Mouse (Mus musculus) midbrain, embryonic 13.5 days (tissue): ENCODE results near the gene Fam117a. TPM values are rescaled to one million over a fixed set of nuclear protein-coding genes. Genes with fewer than 3 reads are reported as not detected.
A peak's percentile ranks its signal among the peaks of the same experiment; 100 is the strongest.

ENCODE experiments used
- ATAC-seq: fragments of 200-750 bp; cut with Nextera tagmentation; 2 replicates; pipeline ENCODE4 v1.8.0; 2017; ENCODE audit warnings: mild to moderate bottlenecking, moderate TSS enrichment, moderate library complexity
- H3K27ac ChIP-seq: fragments of 300-500 bp; sonication (generic); 2 replicates; pipeline ENCODE4 v1.5.1; 2015; ENCODE audit warnings: inconsistent platforms, mild to moderate bottlenecking, moderate library complexity
- H3K27me3 ChIP-seq: fragments of 300-500 bp; sonication (generic); 2 replicates; pipeline ENCODE4 v1.6.1; 2015; ENCODE audit warnings: mild to moderate bottlenecking, inconsistent platforms
- H3K36me3 ChIP-seq: fragments of 300-500 bp; sonication (generic); 2 replicates; pipeline ENCODE4 v1.6.1; 2015; ENCODE audit warnings: mild to moderate bottlenecking, inconsistent platforms
- H3K4me1 ChIP-seq: fragments of 300-500 bp; sonication (generic); replicated peaks from 2 replicates; pipeline ENCODE4 v1.6.1; 2015; ENCODE audit warnings: inconsistent platforms
- H3K4me2 ChIP-seq: fragments of 300-500 bp; sonication (generic); replicated peaks from 2 replicates; pipeline ENCODE4 v1.6.1; 2015; ENCODE audit warnings: moderate library complexity, mild to moderate bottlenecking, inconsistent platforms
- H3K4me3 ChIP-seq: fragments of 300-500 bp; sonication (generic); replicated peaks from 2 replicates; pipeline ENCODE4 v1.5.1; 2015; ENCODE audit warnings: mild to moderate bottlenecking, inconsistent platforms
- H3K9ac ChIP-seq: fragments of 300-500 bp; sonication (generic); replicated peaks from 2 replicates; pipeline ENCODE4 v1.6.1; 2015; ENCODE audit warnings: mild to moderate bottlenecking, inconsistent platforms
- H3K9me3 ChIP-seq: fragments of 300-500 bp; sonication (generic); 2 replicates; pipeline ENCODE4 v1.6.1; 2016; ENCODE audit warnings: mild to moderate bottlenecking, inconsistent platforms
- WGBS: fragments of 180-500 bp; shearing (Covaris S2); methylation state at CpG from one replicate; pipeline ENCODE4 v1.1.7; 2015; 5-methylcytosine and 5-hydroxymethylcytosine counted together
- polyA plus RNA-seq: library from polyadenylated mRNA; unstranded; fragments of >200 nt; fragmentation: Nextera tagmentation; extraction: Ambion mirVana; gene quantifications from 2 replicates; pipeline ENCODE4 v1.2.1, GENCODE M21; 2015

Gene Fam117a
- polyA plus RNA-seq, 1 experiment from 2014 or later = 2.8 TPM

- H3K9ac ChIP-seq = peak within 1 kb of the TSS; percentile 76
- peak within 1 kb of the TSS; percentile 64 for H3K4me3 ChIP-seq
- H3K27me3 ChIP-seq = peaks cover 3% of the 10 kb centered on the region; the same call in 1 of the 2 replicates
- no peaks in the 10 kb centered on the region for H3K36me3 ChIP-seq
- H3K4me1 ChIP-seq = peaks cover 34% of the 10 kb centered on the region
- ATAC-seq = peak; percentile 94
- WGBS = 3% methylated on average over 55 of the region's 58 CpGs
- H3K4me2 ChIP-seq = peak within 1 kb of the TSS; percentile 71
- no peaks in the 10 kb centered on the region for H3K9me3 ChIP-seq
- H3K27ac ChIP-seq = peak within 1 kb of the TSS; percentile 95
These were observed 77.1 kb downstream of the Fam117a start, which contains the start of gene Spop for GRCm38 (mm10) chr11:95413641-95414535. Gene Spop, plus strand, starts transcription at chr11:95414080.

DNA sequence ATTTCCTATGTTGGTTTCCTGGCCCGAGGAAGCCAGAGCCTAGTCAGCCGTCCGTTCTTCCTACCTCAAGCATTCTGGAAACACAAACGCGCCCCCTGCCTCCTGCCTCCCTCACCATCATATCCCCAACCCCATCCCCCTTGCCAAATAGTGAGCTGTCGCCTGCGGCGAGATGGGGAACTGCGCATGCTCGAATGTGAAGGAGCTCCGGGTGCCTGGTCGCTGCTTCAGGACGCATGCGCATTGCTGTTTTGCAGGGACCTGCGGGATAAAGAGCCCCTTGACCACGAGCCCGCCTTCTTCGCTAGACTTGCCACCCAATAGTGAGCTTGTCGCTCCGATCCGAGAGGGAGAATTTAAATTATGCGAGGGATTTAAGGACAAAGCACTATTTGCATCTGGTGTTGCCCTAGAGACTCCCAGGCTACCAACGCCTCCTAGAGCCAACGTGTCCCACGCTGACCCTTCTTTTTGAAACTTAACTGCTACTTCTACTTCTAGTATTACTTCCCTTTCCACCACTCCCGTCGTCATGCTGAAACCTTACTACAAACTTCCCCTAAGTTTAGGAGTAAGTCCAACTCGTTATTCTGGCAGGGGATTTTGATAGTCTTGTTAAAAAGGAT lies 77.8 kb downstream of the Fam117a start:
- H3K36me3 ChIP-seq = peaks cover 6% of the 10 kb centered on the region; the same call in 1 of the 2 replicates
- H3K27ac ChIP-seq = peak overlapping the region; percentile 95
- ATAC-seq = peak; percentile 89
- peaks cover 3% of the 10 kb centered on the region; the same call in 1 of the 2 replicates for H3K27me3 ChIP-seq
- no peaks in the 10 kb centered on the region for H3K9me3 ChIP-seq
- H3K4me1 ChIP-seq = peaks cover 34% of the 10 kb centered on the region
- peak overlapping the region; percentile 76 for H3K9ac ChIP-seq
- H3K4me3 ChIP-seq = peak overlapping the region; percentile 64
- peak overlapping the region; percentile 71 for H3K4me2 ChIP-seq
- WGBS = under 1% methylated on average over 28 of the region's 28 CpGs

- peaks cover 3% of the 10 kb centered on the region; the same call in 1 of the 2 replicates for H3K27me3 ChIP-seq
- H3K9me3 ChIP-seq = no peaks in the 10 kb centered on the region
- H3K4me1 ChIP-seq = peaks cover 34% of the 10 kb centered on the region
- peak overlapping the region; percentile 71 for H3K4me2 ChIP-seq
- H3K9ac ChIP-seq = peak overlapping the region; percentile 28
- no peak overlapping the region for H3K27ac ChIP-seq
- ATAC-seq = no peak
- peaks cover 9% of the 10 kb centered on the region; the same call in 1 of the 2 replicates for H3K36me3 ChIP-seq
- peak overlapping the region; percentile 64 for H3K4me3 ChIP-seq
These were observed 79.1 kb downstream of the Fam117a start for GRCm38 (mm10) chr11:95415931-95416330.

GRCm38 (mm10) chr11:95417341-95417740 lies 80.5 kb downstream of the Fam117a start:
- H3K27me3 ChIP-seq = peaks cover 3% of the 10 kb centered on the region; the same call in 1 of the 2 replicates
- H3K4me1 ChIP-seq = peaks cover 29% of the 10 kb centered on the region
- no peaks in the 10 kb centered on the region for H3K9me3 ChIP-seq
- no peak for ATAC-seq
- peaks cover 9% of the 10 kb centered on the region; the same call in 1 of the 2 replicates for H3K36me3 ChIP-seq
- no peak overlapping the region for H3K4me3 ChIP-seq
- 0 out of 2 replicates have a peak overlapping the region, but pooled peaks have one; percentile 28 for H3K9ac ChIP-seq
- no peak overlapping the region for H3K27ac ChIP-seq
- WGBS = 86% methylated on average over 5 of the region's 5 CpGs
- no peak overlapping the region for H3K4me2 ChIP-seq

DNA sequence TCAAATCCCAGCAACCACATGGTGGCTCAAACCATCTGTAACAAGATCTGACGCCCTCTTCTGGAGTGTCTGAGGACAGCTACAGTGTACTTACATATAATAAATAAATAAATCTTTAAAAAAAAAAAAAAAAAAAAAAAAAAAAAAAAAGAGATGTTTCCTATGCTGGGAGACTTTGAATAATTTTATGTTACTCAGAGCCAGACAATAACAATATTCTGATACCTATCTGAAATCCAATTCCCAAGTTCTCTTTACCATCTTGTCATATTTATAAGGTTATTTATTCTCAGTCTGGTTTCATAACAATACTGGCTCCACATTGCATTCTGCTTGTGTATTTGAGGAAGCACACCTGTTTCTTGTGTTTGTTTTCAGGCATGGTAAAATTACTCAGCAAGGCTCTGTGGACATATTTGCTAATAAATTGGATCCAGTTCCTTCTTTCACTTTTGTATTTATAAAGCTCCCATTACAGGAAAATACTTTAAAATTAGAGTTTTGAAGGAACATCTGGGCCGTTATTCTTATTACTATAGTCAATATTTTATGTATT lies 84.1 kb downstream of the Fam117a start:
- 87% methylated on average over 2 of the region's 2 CpGs for WGBS
- H3K9ac ChIP-seq = no peak overlapping the region
- H3K27me3 ChIP-seq = no peaks in the 10 kb centered on the region
- H3K4me2 ChIP-seq = no peak overlapping the region
- no peak overlapping the region for H3K4me3 ChIP-seq
- no peak overlapping the region for H3K27ac ChIP-seq
- peaks cover 17% of the 10 kb centered on the region for H3K4me1 ChIP-seq
- no peaks in the 10 kb centered on the region for H3K9me3 ChIP-seq
- peaks cover 9% of the 10 kb centered on the region; the same call in 1 of the 2 replicates for H3K36me3 ChIP-seq
- ATAC-seq = no peak

- WGBS = 85% methylated on average over 3 of the region's 3 CpGs
- Histone ChIP-seq H3K9me3 (no peaks in the 10 kb centered on the region), H3K36me3 (peaks cover 9% of the 10 kb centered on the region; the same call in 1 of the 2 replicates), H3K27me3 (no peaks in the 10 kb centered on the region), H3K4me1 (no peaks in the 10 kb centered on the region), H3K27ac (no peak overlapping the region), H3K9ac (no peak overlapping the region), H3K4me2 (no peak overlapping the region), H3K4me3 (no peak overlapping the region)
- no peak for ATAC-seq
These were observed 86.7 kb downstream of the Fam117a start for GRCm38 (mm10) chr11:95423505-95423904.

DNA sequence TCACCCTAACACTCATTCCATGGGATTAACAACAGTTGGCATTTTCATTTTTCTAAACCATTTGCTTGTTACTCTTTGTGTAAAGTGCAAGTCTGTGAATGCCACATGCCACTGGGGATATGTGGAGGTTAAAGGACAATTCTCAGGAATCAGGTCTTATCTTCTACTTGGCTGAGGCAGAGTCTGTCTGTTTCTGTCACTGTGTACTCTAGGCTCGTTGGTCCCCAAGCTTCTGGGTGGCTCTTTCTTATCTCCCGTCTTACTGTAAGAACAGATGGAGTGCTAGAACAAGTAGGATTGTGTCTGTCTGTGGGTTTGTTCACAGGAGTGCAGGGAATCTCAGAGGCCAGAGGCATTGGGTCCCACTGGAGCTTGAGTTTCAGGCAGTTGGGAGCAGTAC lies 94.5 kb downstream of the Fam117a start:
- H3K36me3 ChIP-seq = no peaks in the 10 kb centered on the region
- no peaks in the 10 kb centered on the region for H3K27me3 ChIP-seq
- H3K9ac ChIP-seq = no peak overlapping the region
- no peak overlapping the region for H3K27ac ChIP-seq
- WGBS = 89% methylated on average over 2 of the region's 2 CpGs
- H3K4me1 ChIP-seq = no peaks in the 10 kb centered on the region
- H3K4me3 ChIP-seq = no peak overlapping the region
- no peaks in the 10 kb centered on the region for H3K9me3 ChIP-seq
- no peak overlapping the region for H3K4me2 ChIP-seq
- ATAC-seq = no peak

Other genes starting within 250 kb of the Fam117a start
- 0.27 and 0.30 TPM in 2 replicates for gene Dlx3, start 216.9 kb upstream of the Fam117a start, polyA plus RNA-seq
- gene Dlx4, start 190.8 kb upstream of the Fam117a start, polyA plus RNA-seq = not detected in 2 replicates
- not detected in 2 replicates for gene Tac4, start 75.5 kb upstream of the Fam117a start, polyA plus RNA-seq
- gene Kat7, start 26.8 kb upstream of the Fam117a start, polyA plus RNA-seq = 63.8 and 66.1 TPM in 2 replicates
- gene Slc35b1, start 47.7 kb downstream of the Fam117a start, polyA plus RNA-seq = 149 and 151 TPM in 2 replicates
- gene Spop, start 77.1 kb downstream of the Fam117a start, polyA plus RNA-seq = 199 and 202 TPM in 2 replicates
- 1.2 and 1.9 TPM in 2 replicates for gene Nxph3, start 177.6 kb downstream of the Fam117a start, polyA plus RNA-seq